Mouse (Mus musculus) limb, embryonic 11.5 days (tissue): ENCODE measurements around the gene Cep128. TPM values are rescaled to one million over a fixed set of nuclear protein-coding genes. Genes with fewer than 3 reads are reported as not detected.

Source experiments
- ATAC-seq: fragments of 200-750 bp; cut with Nextera tagmentation; 2 replicates; pipeline ENCODE4 v1.8.0; 2017; ENCODE audit warnings: low read depth; ENCODE audit not compliant: insufficient number of reproducible peaks, low FRiP score, low TSS enrichment
- DNase-seq: peaks from one replicate; pipeline ENCODE4 v3.0.0-alpha.2; 2015; ENCODE audit warnings: low spot score
- H3K27ac ChIP-seq: fragments of 300-500 bp; sonication (generic); replicated peaks from 2 replicates; pipeline ENCODE4 v1.5.1; 2014; ENCODE audit warnings: low read depth, mild to moderate bottlenecking, low read length
- H3K27me3 ChIP-seq: fragments of 300-500 bp; sonication (generic); 2 replicates; pipeline ENCODE4 v1.6.1; 2014; ENCODE audit warnings: mild to moderate bottlenecking, low read length, mixed read lengths; ENCODE audit not compliant: control insufficient read depth, insufficient read depth
- H3K36me3 ChIP-seq: fragments of 300-500 bp; sonication (generic); 2 replicates; pipeline ENCODE4 v1.6.1; 2014; ENCODE audit warnings: mild to moderate bottlenecking, low read length, moderate library complexity, mixed read lengths; ENCODE audit not compliant: control insufficient read depth, insufficient read depth
- H3K4me1 ChIP-seq: fragments of 300-500 bp; sonication (generic); 2 replicates; pipeline ENCODE4 v1.6.1; 2014; ENCODE audit warnings: low read length, mixed read lengths; ENCODE audit not compliant: control insufficient read depth, insufficient read depth
- H3K4me2 ChIP-seq: fragments of 300-500 bp; sonication (generic); 2 replicates; pipeline ENCODE4 v1.6.1; 2014; ENCODE audit warnings: low read depth, mild to moderate bottlenecking, moderate library complexity; ENCODE audit not compliant: severe bottlenecking
- H3K4me3 ChIP-seq: fragments of 300-500 bp; sonication (generic); 2 replicates; pipeline ENCODE4 v1.5.1; 2014; ENCODE audit warnings: low read depth, low read length
- H3K9ac ChIP-seq: fragments of 300-500 bp; sonication (generic); 2 replicates; pipeline ENCODE4 v1.6.1; 2014; ENCODE audit warnings: mild to moderate bottlenecking, low read length
- H3K9me3 ChIP-seq: fragments of 300-500 bp; sonication (generic); 2 replicates; pipeline ENCODE4 v1.6.1; 2016; ENCODE audit warnings: low read length; ENCODE audit not compliant: control insufficient read depth
- WGBS: fragments of 180-500 bp; shearing (Covaris S2); extraction: QIAGEN DNeasy Blood & Tissue Kit; methylation state at CpG from one replicate; pipeline ENCODE4 v1.1.7; 2014; 5-methylcytosine and 5-hydroxymethylcytosine counted together
- polyA plus RNA-seq: library from polyadenylated mRNA; unstranded; fragments of >200 nt; fragmentation: Nextera tagmentation; extraction: Ambion mirVana; gene quantifications from 2 replicates; pipeline ENCODE4 v1.2.1, GENCODE M21; 2014

The Cep128 gene
- polyA plus RNA-seq, 1 experiment from 2014 or later = 10.1 TPM

- Histone ChIP-seq H3K27ac (no peak overlapping the region), H3K27me3 (no peaks in the 10 kb centered on the region), H3K36me3 (no peaks in the 10 kb centered on the region), H3K9ac (no peak overlapping the region), H3K4me3 (no peak overlapping the region), H3K4me1 (no peaks in the 10 kb centered on the region), H3K4me2 (no peak overlapping the region), H3K9me3 (no peaks in the 10 kb centered on the region)
- no peak for DNase-seq
- ATAC-seq = no peak
- 79% methylated on average over 4 of the region's 4 CpGs for WGBS
These were observed 56.7 kb downstream of the Cep128 start for GRCm38 (mm10) chr12:91327527-91327926.

GRCm38 (mm10) chr12:91326104-91326503, 58.1 kb downstream of the Cep128 start:
- no peaks in the 10 kb centered on the region for H3K9me3 ChIP-seq
- H3K4me1 ChIP-seq = no peaks in the 10 kb centered on the region
- H3K4me2 ChIP-seq = no peak overlapping the region
- H3K27me3 ChIP-seq = no peaks in the 10 kb centered on the region
- WGBS = 67% methylated on average over 6 of the region's 6 CpGs
- no peak for ATAC-seq
- H3K4me3 ChIP-seq = no peak overlapping the region
- no peak overlapping the region for H3K27ac ChIP-seq
- DNase-seq = peak; percentile 37
- H3K9ac ChIP-seq = no peak overlapping the region
- no peaks in the 10 kb centered on the region for H3K36me3 ChIP-seq

- ATAC-seq = no peak
- H3K27me3 ChIP-seq = no peaks in the 10 kb centered on the region
- no peaks in the 10 kb centered on the region for H3K36me3 ChIP-seq
- H3K4me3 ChIP-seq = no peak overlapping the region
- no peak overlapping the region for H3K9ac ChIP-seq
- no peak for DNase-seq
- WGBS = 91% methylated on average over 7 of the region's 7 CpGs
- no peak overlapping the region for H3K4me2 ChIP-seq
- no peaks in the 10 kb centered on the region for H3K4me1 ChIP-seq
- H3K9me3 ChIP-seq = no peaks in the 10 kb centered on the region
- H3K27ac ChIP-seq = no peak overlapping the region
These were observed 69.2 kb downstream of the Cep128 start for GRCm38 (mm10) chr12:91315026-91315425.

GRCm38 (mm10) chr12:91313974-91314587, 70.1 kb downstream of the Cep128 start:
- H3K4me1 ChIP-seq = no peaks in the 10 kb centered on the region
- H3K9me3 ChIP-seq = no peaks in the 10 kb centered on the region
- DNase-seq (no peak), ATAC-seq (peak; percentile 28; the same call in 1 of the 2 replicates)
- H3K4me3 ChIP-seq = no peak overlapping the region
- no peaks in the 10 kb centered on the region for H3K36me3 ChIP-seq
- no peak overlapping the region for H3K9ac ChIP-seq
- H3K27ac ChIP-seq = no peak overlapping the region
- H3K27me3 ChIP-seq = no peaks in the 10 kb centered on the region
- no peak overlapping the region for H3K4me2 ChIP-seq
- 61% methylated on average over 10 of the region's 10 CpGs for WGBS

GRCm38 (mm10) chr12:91312591-91312990, 71.6 kb downstream of the Cep128 start:
- Histone ChIP-seq H3K27me3 (no peaks in the 10 kb centered on the region), H3K4me1 (no peaks in the 10 kb centered on the region), H3K4me2 (no peak overlapping the region), H3K9ac (no peak overlapping the region), H3K27ac (no peak overlapping the region), H3K36me3 (no peaks in the 10 kb centered on the region), H3K9me3 (no peaks in the 10 kb centered on the region), H3K4me3 (no peak overlapping the region)
- 89% methylated on average over 4 of the region's 4 CpGs for WGBS
- ATAC-seq = no peak
- DNase-seq = no peak

GRCm38 (mm10) chr12:91307733-91308132, 76.5 kb downstream of the Cep128 start:
- DNase-seq = no peak

GRCm38 (mm10) chr12:91305769-91306168, 78.4 kb downstream of the Cep128 start:
- DNase-seq (no peak), ATAC-seq (no peak)
- no peak overlapping the region for H3K9ac ChIP-seq

More at GRCm38 (mm10) chr12:91307733-91308132, 76.5 kb downstream of the Cep128 start:
- H3K36me3 ChIP-seq = no peaks in the 10 kb centered on the region
- no peaks in the 10 kb centered on the region for H3K9me3 ChIP-seq
- H3K27ac ChIP-seq = no peak overlapping the region
- no peaks in the 10 kb centered on the region for H3K4me1 ChIP-seq
- no peak overlapping the region for H3K4me2 ChIP-seq
- ATAC-seq = no peak
- WGBS = 84% methylated on average over 3 of the region's 3 CpGs
- H3K4me3 ChIP-seq = no peak overlapping the region
- no peaks in the 10 kb centered on the region for H3K27me3 ChIP-seq
- H3K9ac ChIP-seq = no peak overlapping the region

GRCm38 (mm10) chr12:91305038-91305437, 79.2 kb downstream of the Cep128 start:
- no peaks in the 10 kb centered on the region for H3K27me3 ChIP-seq
- H3K4me2 ChIP-seq = no peak overlapping the region
- no peak overlapping the region for H3K9ac ChIP-seq
- DNase-seq = no peak
- no peaks in the 10 kb centered on the region for H3K4me1 ChIP-seq
- 34% methylated on average over 5 of the region's 5 CpGs for WGBS
- ATAC-seq = peak; percentile 68
- H3K27ac ChIP-seq = no peak overlapping the region
- no peaks in the 10 kb centered on the region for H3K9me3 ChIP-seq
- H3K4me3 ChIP-seq = no peak overlapping the region
- H3K36me3 ChIP-seq = no peaks in the 10 kb centered on the region

More at GRCm38 (mm10) chr12:91305769-91306168, 78.4 kb downstream of the Cep128 start:
- H3K4me2 ChIP-seq = no peak overlapping the region
- H3K9me3 ChIP-seq = no peaks in the 10 kb centered on the region
- H3K27ac ChIP-seq = no peak overlapping the region
- no peaks in the 10 kb centered on the region for H3K36me3 ChIP-seq
- 79% methylated on average over 7 of the region's 7 CpGs for WGBS
- H3K27me3 ChIP-seq = no peaks in the 10 kb centered on the region
- no peak overlapping the region for H3K4me3 ChIP-seq
- no peaks in the 10 kb centered on the region for H3K4me1 ChIP-seq

GRCm38 (mm10) chr12:91298700-91299099, 85.5 kb downstream of the Cep128 start:
- ATAC-seq (no peak), DNase-seq (no peak)
- Histone ChIP-seq H3K9ac (no peak overlapping the region), H3K4me3 (no peak overlapping the region), H3K27me3 (no peaks in the 10 kb centered on the region), H3K4me2 (no peak overlapping the region), H3K27ac (no peak overlapping the region), H3K9me3 (no peaks in the 10 kb centered on the region), H3K4me1 (no peaks in the 10 kb centered on the region), H3K36me3 (no peaks in the 10 kb centered on the region)
- 95% methylated on average over 6 of the region's 6 CpGs for WGBS
